Mouse (Mus musculus): Measurements from ENCODE around the gene Neu3. TPM values are rescaled to one million over a fixed set of nuclear protein-coding genes. Genes with fewer than 3 reads are reported as not detected.

Neu3 gene
- polyA plus RNA-seq, 1 experiment from 2014 or later, result 6.2 TPM

- Histone ChIP-seq H3K4me2 (no peak overlapping the region), H3K27ac (no peak overlapping the region), H3K9ac (no peak overlapping the region), H3K36me3 (peaks cover 53% of the 10 kb centered on the region), H3K9me3 (replicated peaks) (no peaks in the 10 kb centered on the region), H3K27me3 (replicated peaks) (no peaks in the 10 kb centered on the region), H3K4me3 (no peak overlapping the region), H3K4me1 (peaks cover 33% of the 10 kb centered on the region)
- WGBS (ENCODE audit: insufficient replicate concordance), result 84% methylated on average over 4 of the region's 4 CpGs
- ATAC-seq, result no peak
Observed at GRCm38 (mm10) chr7:99854311-99854710, 26.1 kb upstream of the Neu3 start.

- Histone ChIP-seq H3K4me1 (peaks cover 29% of the 10 kb centered on the region), H3K4me3 (no peak overlapping the region), H3K9me3 (replicated peaks) (no peaks in the 10 kb centered on the region), H3K4me2 (no peak overlapping the region), H3K27ac (no peak overlapping the region), H3K9ac (no peak overlapping the region), H3K36me3 (peaks cover 61% of the 10 kb centered on the region), H3K27me3 (replicated peaks) (no peaks in the 10 kb centered on the region)
- 83% methylated on average over 7 of the region's 7 CpGs for WGBS (ENCODE audit: insufficient replicate concordance)
- no peak for ATAC-seq
Observed at GRCm38 (mm10) chr7:99853350-99853749, 25.1 kb upstream of the Neu3 start.

- Histone ChIP-seq H3K9ac (no peak overlapping the region), H3K4me3 (no peak overlapping the region), H3K4me1 (peaks cover 17% of the 10 kb centered on the region), H3K27ac (no peak overlapping the region), H3K36me3 (peaks cover 74% of the 10 kb centered on the region), H3K27me3 (replicated peaks) (no peaks in the 10 kb centered on the region), H3K4me2 (no peak overlapping the region), H3K9me3 (replicated peaks) (no peaks in the 10 kb centered on the region)
- 60% methylated on average over 6 of the region's 6 CpGs for WGBS (ENCODE audit: insufficient replicate concordance)
- ATAC-seq, result no peak
Observed at GRCm38 (mm10) chr7:99851618-99852017, 23.4 kb upstream of the Neu3 start.

GRCm38 (mm10) chr7:99851121-99851520 is 22.9 kb upstream of the Neu3 start:
- WGBS (ENCODE audit: insufficient replicate concordance), result 71% methylated on average over 1 of the region's 1 CpGs
- no peak overlapping the region for H3K4me2 ChIP-seq

GRCm38 (mm10) chr7:99850534-99850933 is 22.3 kb upstream of the Neu3 start:
- Histone ChIP-seq H3K27ac (no peak overlapping the region), H3K4me1 (peaks cover 9% of the 10 kb centered on the region; the same call in 1 of the 2 replicates), H3K36me3 (peaks cover 75% of the 10 kb centered on the region), H3K4me2 (no peak overlapping the region), H3K9ac (no peak overlapping the region), H3K9me3 (replicated peaks) (no peaks in the 10 kb centered on the region), H3K4me3 (no peak overlapping the region), H3K27me3 (replicated peaks) (no peaks in the 10 kb centered on the region)
- WGBS (ENCODE audit: insufficient replicate concordance), result 84% methylated on average over 5 of the region's 5 CpGs
- no peak for ATAC-seq

More at GRCm38 (mm10) chr7:99851121-99851520, 22.9 kb upstream of the Neu3 start:
- Histone ChIP-seq H3K9ac (no peak overlapping the region), H3K36me3 (peaks cover 74% of the 10 kb centered on the region), H3K4me3 (no peak overlapping the region), H3K27ac (no peak overlapping the region), H3K27me3 (replicated peaks) (no peaks in the 10 kb centered on the region), H3K9me3 (replicated peaks) (no peaks in the 10 kb centered on the region), H3K4me1 (peaks cover 12% of the 10 kb centered on the region)
- ATAC-seq, result no peak

- Histone ChIP-seq H3K27me3 (replicated peaks) (no peaks in the 10 kb centered on the region), H3K9me3 (replicated peaks) (no peaks in the 10 kb centered on the region), H3K4me2 (no peak overlapping the region), H3K4me3 (no peak overlapping the region), H3K4me1 (peaks cover 8% of the 10 kb centered on the region; the same call in 1 of the 2 replicates), H3K27ac (no peak overlapping the region), H3K36me3 (peaks cover 89% of the 10 kb centered on the region), H3K9ac (no peak overlapping the region)
- no peak for ATAC-seq
- 92% methylated on average over 8 of the region's 8 CpGs for WGBS (ENCODE audit: insufficient replicate concordance)
Observed at GRCm38 (mm10) chr7:99845533-99846236, 17.5 kb upstream of the Neu3 start.

GRCm38 (mm10) chr7:99838241-99838640 is 10.0 kb upstream of the Neu3 start:
- ATAC-seq, result 0 out of 2 replicates have a peak, but pooled peaks have one; percentile 8
- WGBS (ENCODE audit: insufficient replicate concordance), result 85% methylated on average over 3 of the region's 3 CpGs

GRCm38 (mm10) chr7:99837358-99838071 is 9.3 kb upstream of the Neu3 start:
- no peaks in the 10 kb centered on the region for H3K9me3 ChIP-seq (replicated peaks)
- H3K4me1 ChIP-seq, result peaks cover 30% of the 10 kb centered on the region
- H3K27ac ChIP-seq, result no peak overlapping the region
- no peak overlapping the region for H3K9ac ChIP-seq
- H3K36me3 ChIP-seq, result peaks cover 66% of the 10 kb centered on the region
- H3K4me3 ChIP-seq, result no peak overlapping the region
- no peak overlapping the region for H3K4me2 ChIP-seq
- no peaks in the 10 kb centered on the region for H3K27me3 ChIP-seq (replicated peaks)
- ATAC-seq, result peak; percentile 52; the same call in 1 of the 2 replicates
- WGBS (ENCODE audit: insufficient replicate concordance), result 70% methylated on average over 6 of the region's 6 CpGs

More at GRCm38 (mm10) chr7:99838241-99838640, 10.0 kb upstream of the Neu3 start:
- H3K4me3 ChIP-seq, result no peak overlapping the region
- H3K27me3 ChIP-seq (replicated peaks), result no peaks in the 10 kb centered on the region
- no peak overlapping the region for H3K4me2 ChIP-seq
- no peaks in the 10 kb centered on the region for H3K9me3 ChIP-seq (replicated peaks)
- H3K36me3 ChIP-seq, result peaks cover 73% of the 10 kb centered on the region
- H3K9ac ChIP-seq, result no peak overlapping the region
- H3K4me1 ChIP-seq, result peaks cover 24% of the 10 kb centered on the region
- no peak overlapping the region for H3K27ac ChIP-seq

GRCm38 (mm10) chr7:99836781-99837180 is 8.6 kb upstream of the Neu3 start:
- H3K27me3 ChIP-seq (replicated peaks), result no peaks in the 10 kb centered on the region
- peaks cover 58% of the 10 kb centered on the region for H3K36me3 ChIP-seq
- no peak overlapping the region for H3K9ac ChIP-seq
- 65% methylated on average over 4 of the region's 4 CpGs for WGBS (ENCODE audit: insufficient replicate concordance)
- peaks cover 30% of the 10 kb centered on the region for H3K4me1 ChIP-seq
- no peak overlapping the region for H3K4me3 ChIP-seq
- no peak for ATAC-seq
- no peak overlapping the region for H3K27ac ChIP-seq
- H3K9me3 ChIP-seq (replicated peaks), result no peaks in the 10 kb centered on the region
- H3K4me2 ChIP-seq, result no peak overlapping the region

GRCm38 (mm10) chr7:99834314-99834853 is 6.2 kb upstream of the Neu3 start:
- Histone ChIP-seq H3K4me1 (peaks cover 17% of the 10 kb centered on the region), H3K27ac (no peak overlapping the region), H3K9me3 (replicated peaks) (no peaks in the 10 kb centered on the region), H3K4me3 (no peak overlapping the region), H3K36me3 (peaks cover 34% of the 10 kb centered on the region), H3K4me2 (no peak overlapping the region), H3K9ac (no peak overlapping the region), H3K27me3 (replicated peaks) (no peaks in the 10 kb centered on the region)
- WGBS (ENCODE audit: insufficient replicate concordance), result 75% methylated on average over 5 of the region's 5 CpGs
- ATAC-seq, result no peak

- Histone ChIP-seq H3K27ac (no peak overlapping the region), H3K9ac (no peak overlapping the region), H3K36me3 (peaks cover 29% of the 10 kb centered on the region), H3K4me1 (peaks cover 18% of the 10 kb centered on the region), H3K4me3 (no peak overlapping the region), H3K9me3 (replicated peaks) (no peaks in the 10 kb centered on the region), H3K27me3 (replicated peaks) (no peaks in the 10 kb centered on the region), H3K4me2 (no peak overlapping the region)
- no peak for ATAC-seq
- 73% methylated on average over 2 of the region's 2 CpGs for WGBS (ENCODE audit: insufficient replicate concordance)
Observed at GRCm38 (mm10) chr7:99833846-99834222, 5.6 kb upstream of the Neu3 start.

Measured in liver, embryonic 12.5 days (tissue).